Mouse (Mus musculus) myocyte (in vitro differentiated cells): Measurements from ENCODE around the gene Wdhd1.

Source experiments
- CEBPB ChIP-seq: IDR thresholded peaks from 2 replicates; pipeline ENCODE4 v1.6.1; 2011; ENCODE audit warnings: mild to moderate bottlenecking, moderate library complexity; ENCODE audit not compliant: poor library complexity, insufficient read depth, severe bottlenecking
- E2F4 ChIP-seq: IDR thresholded peaks from one replicate; pipeline ENCODE4 v1.6.1; 2011; ENCODE audit warnings: mild to moderate bottlenecking, control low read depth, moderate library complexity; ENCODE audit not compliant: insufficient read depth
- MAX ChIP-seq: IDR thresholded peaks from one replicate; pipeline ENCODE4 v1.6.1; 2011; ENCODE audit warnings: low read depth, mild to moderate bottlenecking, control low read depth
- POLR2A ChIP-seq: IDR thresholded peaks from one replicate; pipeline ENCODE4 v1.6.1; 2011; ENCODE audit warnings: low read depth, mild to moderate bottlenecking, control low read depth, moderate library complexity; ENCODE audit not compliant: insufficient read length
- POLR2AphosphoS2 ChIP-seq: IDR thresholded peaks from one replicate; pipeline ENCODE4 v1.6.1; 2011; ENCODE audit warnings: low read depth, control low read depth; ENCODE audit not compliant: insufficient read length
- TCF12 ChIP-seq: IDR thresholded peaks from one replicate; pipeline ENCODE4 v1.6.1; 2011; ENCODE audit warnings: mild to moderate bottlenecking, control low read depth; ENCODE audit not compliant: poor library complexity, insufficient read depth, severe bottlenecking
- USF1 ChIP-seq: IDR thresholded peaks from one replicate; pipeline ENCODE4 v1.6.1; 2011; ENCODE audit warnings: low read depth, mild to moderate bottlenecking, control low read depth, moderate library complexity

GRCm38 (mm10) chr14:47285271-47285670, 8.6 kb upstream of the Wdhd1 start:
- no peak for TF ChIP-seq POLR2A
- no peak for TF ChIP-seq TCF12
- no peak for TF ChIP-seq POLR2AphosphoS2
- TF ChIP-seq CEBPB, result no peak
- no peak for TF ChIP-seq E2F4
- TF ChIP-seq USF1, result no peak
- no peak for TF ChIP-seq MAX
